Comparison of ENCODE assay signal across 7 mouse cellular contexts in genomic region chr5:73292502-73293457, GRCm38 (mm10). TPM values are rescaled to one million over a fixed set of nuclear protein-coding genes. Genes with fewer than 3 reads are reported as not detected.
A peak's percentile ranks its signal among the peaks of the same experiment; 100 is the strongest.
DNase-seq lines count a peak whose midpoint lies in the region; ATAC-seq and TF ChIP-seq lines count a peak whose summit lies in the region.

Gene Ociad1, plus strand, starts transcription at chr5:73292784.

- intact Hi-C loops in left cerebral cortex, postnatal 4 days (cut with DNase I): no loop called here

- WGBS in embryonic facial prominence, embryonic 10.5 days: under 1% methylated on average over 58 of the region's 58 CpGs
- WGBS in intestine, postnatal 0 days: under 1% methylated on average over 52 of the region's 58 CpGs
- WGBS in midbrain, embryonic 12.5 days: under 1% methylated on average over 58 of the region's 58 CpGs
- WGBS in small intestine, adult 2 months: 1% methylated on average over 58 of the region's 58 CpGs

- no peaks in the 10 kb centered on the region for H3K27me3 ChIP-seq in embryonic facial prominence, embryonic 10.5 days (replicated peaks; ENCODE audit: low read depth, poor library complexity, severe bottlenecking)
- no peaks in the 10 kb centered on the region for H3K27me3 ChIP-seq in intestine, postnatal 0 days (replicated peaks; ENCODE audit: control insufficient read depth, insufficient read depth, low read length)
- no peaks in the 10 kb centered on the region for H3K27me3 ChIP-seq in midbrain, embryonic 12.5 days
- H3K27me3 ChIP-seq in small intestine, adult 2 months (ENCODE audit: control insufficient read depth, insufficient read depth, low read length): no peaks in the 10 kb centered on the region

- H3K9ac ChIP-seq in intestine, postnatal 0 days (ENCODE audit: low read depth, low read length): peak within 1 kb of the TSS; percentile 97
- H3K9ac ChIP-seq in midbrain, embryonic 12.5 days (replicated peaks): peak within 1 kb of the TSS; percentile 95

- H3K36me3 ChIP-seq in embryonic facial prominence, embryonic 10.5 days (replicated peaks): peaks cover 34% of the 10 kb centered on the region
- H3K36me3 ChIP-seq in intestine, postnatal 0 days (ENCODE audit: control insufficient read depth, insufficient read depth): peaks cover 14% of the 10 kb centered on the region
- H3K36me3 ChIP-seq in midbrain, embryonic 12.5 days: peaks cover 17% of the 10 kb centered on the region
- H3K36me3 ChIP-seq in small intestine, adult 2 months (ENCODE audit: control insufficient read depth, insufficient read depth, low read length): peaks cover 15% of the 10 kb centered on the region

- H3K4me2 ChIP-seq in intestine, postnatal 0 days (replicated peaks; ENCODE audit: low read depth): peak within 1 kb of the TSS; percentile 70
- H3K4me2 ChIP-seq in midbrain, embryonic 12.5 days (replicated peaks): peak within 1 kb of the TSS; percentile 68

- H3K4me1 ChIP-seq in embryonic facial prominence, embryonic 10.5 days: peaks cover 19% of the 10 kb centered on the region
- 0 out of 2 replicates have a peak, but pooled peaks cover 2% of the 10 kb centered on the region for H3K4me1 ChIP-seq in intestine, postnatal 0 days (replicated peaks; ENCODE audit: control insufficient read depth, insufficient read depth, low read length)
- H3K4me1 ChIP-seq in midbrain, embryonic 12.5 days: peaks cover 15% of the 10 kb centered on the region
- peaks cover 5% of the 10 kb centered on the region; the same call in 1 of the 2 replicates for H3K4me1 ChIP-seq in small intestine, adult 2 months (ENCODE audit: control insufficient read depth, insufficient read depth, insufficient read length, low read length)

- peak within 1 kb of the TSS; percentile 98 for H3K4me3 ChIP-seq in embryonic facial prominence, embryonic 10.5 days
- peak within 1 kb of the TSS; percentile 98 for H3K4me3 ChIP-seq in intestine, postnatal 0 days (ENCODE audit: low read depth, low read length)
- peak within 1 kb of the TSS; percentile 96 for H3K4me3 ChIP-seq in midbrain, embryonic 12.5 days
- H3K4me3 ChIP-seq in small intestine, adult 2 months (ENCODE audit: low read depth, low read length): peak within 1 kb of the TSS; percentile 100

- H3K27ac ChIP-seq in embryonic facial prominence, embryonic 10.5 days (replicated peaks): peak within 1 kb of the TSS; percentile 96
- peak within 1 kb of the TSS; percentile 95 for H3K27ac ChIP-seq in intestine, postnatal 0 days (ENCODE audit: low read depth, low read length)
- peak within 1 kb of the TSS; percentile 94 for H3K27ac ChIP-seq in midbrain, embryonic 12.5 days (replicated peaks)
- H3K27ac ChIP-seq in small intestine, adult 2 months (ENCODE audit: insufficient read depth, low read depth, low read length): peak within 1 kb of the TSS; percentile 93

- DNase-seq in adrenal gland, postnatal 10 days: peak; percentile 96
- DNase-seq in embryonic facial prominence, embryonic 10.5 days (ENCODE audit: low spot score): peak; percentile 98
- DNase-seq in gonadal fat pad, adult 2 months (ENCODE audit: low read depth): peak; percentile 47
- peak; percentile 97 for DNase-seq in left cerebral cortex, postnatal 4 days

- peak; percentile 99 for ATAC-seq in intestine, postnatal 0 days
- ATAC-seq in midbrain, embryonic 12.5 days (ENCODE audit: low FRiP score, low read depth): peak; percentile 99

- H3K9me3 ChIP-seq in embryonic facial prominence, embryonic 10.5 days: no peaks in the 10 kb centered on the region
- H3K9me3 ChIP-seq in intestine, postnatal 0 days (ENCODE audit: control insufficient read depth): no peaks in the 10 kb centered on the region
- H3K9me3 ChIP-seq in midbrain, embryonic 12.5 days: no peaks in the 10 kb centered on the region

- no peak for TF ChIP-seq CTCF in intestine, postnatal 0 days (IDR thresholded peaks at IDR 0.05; ENCODE audit: low read depth)
- TF ChIP-seq CTCF in small intestine, adult 2 months (IDR thresholded peaks at IDR 0.05; ENCODE audit: extremely low read depth, insufficient read length, insufficient replicate concordance, low read depth, low read length): no peak

- peak; percentile 92 for TF ChIP-seq POLR2A in small intestine, adult 2 months (IDR thresholded peaks at IDR 0.05; ENCODE audit: low read depth, low read length)

RNA-seq across cellular contexts. Expression of gene Ociad1, which starts in this region (rescaled TPM):
- 100 to 1,000 TPM; 217 to 226 TPM for total RNA-seq in adrenal gland, postnatal 10 days (2021)
- 135 and 137 TPM in 2 replicates for polyA plus RNA-seq in embryonic facial prominence, embryonic 10.5 days (2016; fragmentation: Nextera tagmentation; extraction: Ambion mirVana)
- polyA plus RNA-seq in gonadal fat pad, adult 2 months (2012; rRNA removed): 71.8 and 77.9 TPM in 2 replicates
- polyA plus RNA-seq in intestine, postnatal 0 days (2015; fragmentation: Nextera tagmentation; extraction: Ambion mirVana): 153 and 156 TPM in 2 replicates
- total RNA-seq in left cerebral cortex, postnatal 4 days (2021): 100 to 1,000 TPM; 265 to 277 TPM
- 186 and 219 TPM in 2 replicates for polyA plus RNA-seq in midbrain, embryonic 12.5 days (2016; fragmentation: Nextera tagmentation; extraction: Ambion mirVana)
- polyA plus RNA-seq in small intestine, adult 2 months (2012; rRNA removed): 14.8 and 16.0 TPM in 2 replicates

Comparison
In these comparisons a context has a peak if more than half of its experiments do, and no peak if none do; other contexts are left out.
1. Peak in every context shown above with its lines: DNase-seq, ATAC-seq, H3K4me3 ChIP-seq and H3K27ac ChIP-seq.
2. DNase-seq: peak in every context shown above with its lines; median percentile 98 in embryonic facial prominence, embryonic 10.5 days; 97 in left cerebral cortex, postnatal 4 days; 96 in adrenal gland, postnatal 10 days; 47 in gonadal fat pad, adult 2 months.